Mouse (Mus musculus) layer of hippocampus, postnatal 25 days (tissue): Measurements from ENCODE around the gene Slc13a1. TPM values are rescaled to one million over a fixed set of nuclear protein-coding genes. Genes with fewer than 3 reads are reported as not detected.

Experiments used
- DNase-seq, 2 experiments: peaks; one replicate each; pipeline ENCODE4 v3.0.0; 2022; ENCODE audit warnings: mixed read lengths in 2 of 2, low spot score in 1 of 2; ENCODE audit errors: extremely low spot score in 1 of 2
- microRNA-seq, 2 experiments: library from miRNA; unstranded; fragments of <30 nt; microRNA quantifications; one replicate each; pipeline ENCODE4 v1.2.0; 2021
- total RNA-seq, 2 experiments: library from RNA; stranded (reverse); gene quantifications; 2 replicates each; pipeline ENCODE4 v1.2.3; 2021

Gene Slc13a1
- total RNA-seq, 2 experiments from 2014 or later, result 0.22 to 0.31 TPM

DNA sequence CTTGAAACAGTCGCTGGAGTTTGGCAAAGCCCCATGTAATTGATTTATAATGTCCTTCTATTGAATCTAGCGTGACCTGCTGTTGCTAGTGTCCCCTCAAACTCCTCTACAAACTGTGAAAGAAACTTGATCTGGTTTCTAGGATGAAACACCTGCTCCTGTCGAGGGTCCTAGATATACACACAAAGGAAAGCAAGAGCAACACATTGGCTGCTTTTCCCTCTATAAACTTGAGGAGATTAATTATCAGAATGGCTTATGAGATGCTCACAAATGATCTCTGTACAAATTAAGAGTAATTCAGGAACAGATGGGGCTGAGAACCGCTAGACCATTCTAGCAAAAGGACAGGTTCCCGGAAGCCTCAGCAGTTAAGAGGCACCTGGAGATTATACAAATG lies 67.2 kb downstream of the Slc13a1 start:
- DNase-seq, result no peak

DNA sequence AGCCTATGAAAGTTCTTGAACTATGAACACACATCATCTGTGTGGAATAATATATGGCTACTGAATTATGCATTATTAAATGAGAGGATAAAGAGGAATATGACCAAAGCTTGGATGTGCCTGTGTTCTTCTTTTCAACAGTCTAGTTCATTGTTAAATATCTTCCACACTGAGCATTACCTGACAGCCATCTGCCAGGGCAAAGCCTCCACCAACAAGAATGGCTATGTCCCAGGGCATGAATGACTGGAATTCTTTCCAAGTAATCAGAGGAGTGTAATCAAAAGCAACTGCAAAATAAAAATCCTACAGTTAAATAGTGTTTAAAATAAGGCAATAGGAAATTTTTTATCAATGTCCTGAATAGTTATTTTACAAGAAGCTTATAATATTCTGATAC lies 70.5 kb downstream of the Slc13a1 start:
- no peak for DNase-seq

DNA sequence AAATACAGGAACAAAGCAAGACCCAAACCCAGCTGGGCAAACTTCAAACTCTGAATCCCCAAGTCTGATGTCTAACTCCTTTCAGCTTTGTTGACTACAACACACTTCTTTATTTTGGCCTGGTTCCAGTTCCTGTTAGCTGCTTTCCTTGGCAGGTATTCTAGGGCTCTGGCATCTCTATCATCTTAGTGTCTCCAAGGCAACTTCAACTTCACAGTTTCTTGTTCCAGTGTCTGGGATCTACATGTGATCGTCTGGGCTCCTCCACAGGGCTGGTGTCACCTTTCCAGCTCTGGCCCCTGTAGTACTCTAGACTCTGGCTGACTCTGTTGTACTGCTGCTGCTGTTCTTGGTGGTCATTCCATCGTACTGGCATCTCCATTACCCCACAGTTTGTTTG lies 91.8 kb downstream of the Slc13a1 start:
- no peak for DNase-seq

DNA sequence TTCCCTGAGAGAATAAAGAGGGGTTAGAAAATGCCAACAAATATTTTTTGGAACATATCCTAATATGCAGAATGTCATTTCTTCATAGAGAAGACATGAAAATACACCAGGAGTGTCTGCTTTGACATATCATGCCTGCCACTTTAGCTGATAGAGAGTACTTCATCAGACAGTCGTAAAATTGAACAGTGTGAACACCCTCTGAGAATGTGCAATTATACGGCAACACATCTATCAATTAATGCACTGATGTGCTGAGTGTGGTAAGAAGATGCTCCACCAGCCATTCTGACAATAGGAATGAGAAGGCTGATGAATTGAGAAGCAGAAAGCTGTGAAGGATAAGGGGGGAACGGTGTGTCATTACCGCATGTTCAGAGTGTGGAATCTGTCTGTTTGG lies 95.1 kb downstream of the Slc13a1 start:
- DNase-seq, result no peak

DNA sequence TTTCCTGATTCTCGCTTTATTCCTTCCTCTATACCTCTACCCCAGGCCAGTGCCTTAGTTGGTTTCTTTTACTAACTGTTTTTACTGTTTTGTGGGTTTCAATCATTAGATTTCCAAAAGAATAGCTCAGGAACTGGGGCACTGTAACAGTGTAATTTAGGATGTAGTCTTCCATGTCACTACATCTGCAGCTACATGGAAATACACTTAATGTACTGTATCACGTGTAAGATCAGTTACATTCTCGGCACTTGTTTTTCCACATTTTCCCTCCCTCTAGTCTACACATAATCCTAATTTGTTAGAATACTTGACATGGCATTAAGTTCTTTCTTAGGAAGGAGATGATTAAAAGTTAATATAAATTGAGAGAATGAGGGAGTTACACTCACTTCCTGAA lies 108.1 kb downstream of the Slc13a1 start:
- DNase-seq, result no peak

DNA sequence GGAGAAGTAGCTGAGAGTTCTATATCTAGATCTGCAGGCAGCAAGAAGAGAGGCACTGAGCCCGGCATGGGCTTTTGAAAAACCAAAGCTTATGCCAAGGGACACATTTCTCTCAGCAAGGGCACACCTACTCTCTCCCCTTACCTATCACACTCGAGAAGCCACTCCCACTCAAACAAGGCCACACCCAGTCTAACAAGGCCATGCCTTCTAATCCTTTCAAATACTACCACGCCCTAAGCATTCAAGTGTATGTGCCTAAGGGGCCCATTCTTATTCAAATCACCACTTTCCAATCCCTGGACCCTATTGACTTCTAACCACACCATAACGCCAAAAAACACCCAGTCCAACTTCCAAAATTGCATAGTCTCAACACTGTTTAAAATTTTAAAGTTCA lies 112.8 kb downstream of the Slc13a1 start:
- DNase-seq, result no peak

DNA sequence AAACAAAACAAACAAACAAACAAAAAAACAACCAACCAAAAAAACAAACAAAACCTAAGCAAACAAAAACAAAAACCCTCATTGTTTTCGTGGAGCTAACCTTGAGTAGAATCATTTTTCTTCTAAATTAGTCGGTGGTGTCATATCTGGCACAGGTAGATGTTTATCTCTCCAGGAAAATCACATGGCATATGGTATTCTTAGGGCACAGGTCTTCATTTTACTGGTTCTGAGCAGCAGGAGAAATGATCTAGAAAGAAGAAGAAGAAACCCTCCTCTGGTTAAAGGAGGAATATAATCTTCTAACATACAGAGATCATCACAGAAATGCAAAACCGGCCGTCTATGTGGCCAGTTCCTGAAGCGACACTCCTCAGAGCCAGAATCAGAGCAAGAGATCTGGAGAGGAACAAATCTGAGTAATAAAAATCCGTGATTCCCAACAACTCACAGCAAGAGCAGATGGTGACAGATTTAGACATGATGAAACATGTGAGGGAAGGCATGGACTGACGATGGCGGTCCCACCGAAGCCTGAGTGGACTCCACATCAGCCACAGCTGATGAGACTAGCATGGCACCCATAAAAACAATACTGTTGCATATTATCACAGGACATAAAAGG lies 113.7 kb downstream of the Slc13a1 start:
- DNase-seq, result no peak

DNA sequence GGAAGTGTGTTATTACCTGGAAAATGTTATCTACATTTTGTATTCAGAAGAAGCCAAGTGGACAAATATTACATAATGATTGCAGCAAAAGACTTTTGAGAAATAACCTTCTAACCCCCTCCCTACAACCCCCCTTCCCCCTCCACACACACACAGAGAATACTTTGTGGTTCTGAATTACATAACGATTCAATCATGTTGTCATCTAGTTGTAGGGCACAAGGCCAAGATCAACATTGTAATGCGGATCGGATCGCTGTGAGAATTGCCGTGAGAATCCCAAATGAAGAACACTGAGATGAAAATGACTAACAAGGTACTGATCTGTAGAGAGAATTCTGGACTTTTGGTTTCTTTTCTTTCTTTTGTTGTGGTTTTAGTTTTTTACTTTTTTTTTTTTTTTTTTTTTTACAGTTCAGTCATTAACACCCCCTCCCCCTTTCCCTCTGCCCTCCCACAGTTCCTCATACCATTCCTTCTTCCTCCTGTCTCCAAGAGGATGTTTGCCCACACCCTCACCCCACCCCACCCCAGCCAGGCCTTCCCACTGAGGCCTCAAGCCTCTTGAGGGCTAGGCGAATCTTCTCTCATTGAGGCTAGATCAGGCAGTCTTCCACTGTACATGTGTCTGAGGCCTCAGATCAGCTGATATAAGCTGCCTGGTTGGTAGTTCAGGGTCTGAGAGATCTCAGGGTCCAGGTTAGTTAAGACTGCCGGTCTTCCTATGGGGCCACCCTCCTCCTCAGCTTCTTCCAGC lies 120.7 kb downstream of the Slc13a1 start:
- no peak for DNase-seq

- DNase-seq, result no peak
Measured at GRCm38 (mm10) chr6:24043496-24043895, 124.4 kb downstream of the Slc13a1 start.

Small RNA genes lying within 50 kb of the gene (microRNA-seq; reads per million reads assigned to microRNA genes)
- 0 reads per million in 2 experiments for gene Gm26386

Other genes starting within 250 kb of the Slc13a1 start
- gene Tas2r118, start 198.0 kb downstream of the Slc13a1 start, total RNA-seq, result not detected